Mouse (Mus musculus) olfactory bulb, adult 2 months (tissue): ENCODE data around the gene Map3k3.

ENCODE experiments used
- CTCF ChIP-seq: fragments of 200-500 bp; IDR thresholded peaks from 2 replicates; pipeline ENCODE4 v1.5.1; 2012; ENCODE audit warnings: low read depth, mild to moderate bottlenecking, low read length, moderate library complexity; ENCODE audit not compliant: insufficient read depth
- POLR2A ChIP-seq: fragments of 200-500 bp; IDR thresholded peaks from 2 replicates; pipeline ENCODE4 v1.6.1; 2012; ENCODE audit warnings: mild to moderate bottlenecking, low read depth, low read length, moderate library complexity; ENCODE audit not compliant: insufficient read depth

GRCm38 (mm10) chr11:106058020-106058419, 26.4 kb upstream of the Map3k3 start:
- TF ChIP-seq POLR2A (no peak), CTCF (no peak)
